In genomic region chr11:30163870-30164269, GRCm38 (mm10) we compare ENCODE assay signal across 17 mouse cellular contexts.
"Had no signal": no experiment of that assay in that cellular context is flagged by ENCODE, and none has a peak within 500 bp of the region (broad histone marks: within the 10 kb centered on the region; RNA-seq: fewer than 3 reads in every experiment).

No protein-coding gene starts in this region.

- ATAC-seq: liver, postnatal 0 days; midbrain, embryonic 15.5 days had no signal

- H3K27ac ChIP-seq: limb, embryonic 12.5 days; limb, embryonic 15.5 days; liver, embryonic 14.5 days; midbrain, embryonic 15.5 days; neural tube, embryonic 12.5 days; stomach, embryonic 15.5 days had no signal

- H3K4me2 ChIP-seq: limb, embryonic 12.5 days; limb, embryonic 15.5 days; liver, embryonic 11.5 days; lung, embryonic 14.5 days; midbrain, embryonic 11.5 days; midbrain, embryonic 15.5 days; neural tube, embryonic 12.5 days; neural tube, embryonic 15.5 days; stomach, embryonic 15.5 days had no signal

- H3K4me3 ChIP-seq: limb, embryonic 12.5 days; limb, embryonic 15.5 days; midbrain, embryonic 15.5 days; neural tube, embryonic 12.5 days; neural tube, embryonic 15.5 days; stomach, embryonic 15.5 days had no signal

- DNase-seq: kidney, postnatal 4 days; left cerebral cortex, postnatal 4 days; liver, postnatal 0 days; lung, embryonic 14.5 days; lung, postnatal 10 days; right cerebral cortex, adult 18-20 months; right cerebral cortex, postnatal 14 days; right cerebral cortex, postnatal 4 days had no signal

- H3K27me3 ChIP-seq: limb, embryonic 12.5 days; limb, embryonic 15.5 days; midbrain, embryonic 15.5 days; neural tube, embryonic 12.5 days; neural tube, embryonic 15.5 days; stomach, embryonic 15.5 days had no signal

- H3K9ac ChIP-seq: limb, embryonic 12.5 days; limb, embryonic 15.5 days; liver, embryonic 14.5 days; liver, postnatal 0 days; lung, embryonic 14.5 days; midbrain, embryonic 15.5 days; neural tube, embryonic 12.5 days; neural tube, embryonic 15.5 days; stomach, embryonic 15.5 days had no signal

- H3K36me3 ChIP-seq: limb, embryonic 12.5 days; midbrain, embryonic 15.5 days; neural tube, embryonic 12.5 days; stomach, embryonic 15.5 days had no signal

- H3K9me3 ChIP-seq: limb, embryonic 12.5 days; limb, embryonic 15.5 days; midbrain, embryonic 15.5 days; neural tube, embryonic 12.5 days; neural tube, embryonic 15.5 days; stomach, embryonic 15.5 days had no signal
